Mouse (Mus musculus): Measurements from ENCODE around the gene Golga7b. TPM values are rescaled to one million over a fixed set of nuclear protein-coding genes. Genes with fewer than 3 reads are reported as not detected.
A peak's percentile ranks its signal among the peaks of the same experiment; 100 is the strongest.

Golga7b gene
- total RNA-seq, 2 experiments from 2014 or later: 2.3 to 2.4 TPM

- DNase-seq: no peak
- intact Hi-C loops (cut with DNase I): no loop called here
- no peak overlapping the region for H3K27ac ChIP-seq
- H3K4me3 ChIP-seq: no peak overlapping the region
- TF ChIP-seq CTCF (IDR thresholded peaks at IDR 0.05): no peak
Observed at GRCm38 (mm10) chr19:42256611-42257240, 9.4 kb downstream of the Golga7b start.

- intact Hi-C loops (cut with DNase I): no loop called here
- no peak overlapping the region for H3K4me3 ChIP-seq
- no peak for DNase-seq
- TF ChIP-seq CTCF (IDR thresholded peaks at IDR 0.05): no peak
- no peak overlapping the region for H3K27ac ChIP-seq
Observed at GRCm38 (mm10) chr19:42257241-42257635, 9.9 kb downstream of the Golga7b start.

- intact Hi-C loops (cut with DNase I): no loop called here
- DNase-seq: no peak
- no peak overlapping the region for H3K27ac ChIP-seq
- H3K4me3 ChIP-seq: no peak overlapping the region
- no peak for TF ChIP-seq CTCF (IDR thresholded peaks at IDR 0.05)
Observed at GRCm38 (mm10) chr19:42258031-42258430, 10.7 kb downstream of the Golga7b start.

GRCm38 (mm10) chr19:42258596-42258995, 11.2 kb downstream of the Golga7b start:
- no peak overlapping the region for H3K4me3 ChIP-seq
- DNase-seq: no peak
- no peak for TF ChIP-seq CTCF (IDR thresholded peaks at IDR 0.05)
- no peak overlapping the region for H3K27ac ChIP-seq
- intact Hi-C loops (cut with DNase I): no loop called here

GRCm38 (mm10) chr19:42260486-42260885, 13.1 kb downstream of the Golga7b start:
- Histone ChIP-seq H3K4me3 (no peak overlapping the region), H3K27ac (no peak overlapping the region)
- intact Hi-C loops (cut with DNase I): no loop called here

GRCm38 (mm10) chr19:42263524-42263923, 16.1 kb downstream of the Golga7b start:
- TF ChIP-seq CTCF (IDR thresholded peaks at IDR 0.05): no peak
- Histone ChIP-seq H3K4me3 (no peak overlapping the region), H3K27ac (no peak overlapping the region)
- no peak for DNase-seq
- intact Hi-C loops (cut with DNase I): no loop called here

More at GRCm38 (mm10) chr19:42260486-42260885, 13.1 kb downstream of the Golga7b start:
- no peak for DNase-seq
- no peak for TF ChIP-seq CTCF (IDR thresholded peaks at IDR 0.05)

- DNase-seq: no peak
- Histone ChIP-seq H3K27ac (no peak overlapping the region), H3K4me3 (peak overlapping the region; percentile 53)
- TF ChIP-seq CTCF (IDR thresholded peaks at IDR 0.05): no peak
- intact Hi-C loops (cut with DNase I): no loop called here
Observed at GRCm38 (mm10) chr19:42268337-42268736, 21.0 kb downstream of the Golga7b start.

- DNase-seq: no peak
- no peak for TF ChIP-seq CTCF (IDR thresholded peaks at IDR 0.05)
- H3K27ac ChIP-seq: no peak overlapping the region
- no peak overlapping the region for H3K4me3 ChIP-seq
- intact Hi-C loops (cut with DNase I): no loop called here
Observed at GRCm38 (mm10) chr19:42270119-42270518, 22.7 kb downstream of the Golga7b start.

GRCm38 (mm10) chr19:42271182-42271581, 23.8 kb downstream of the Golga7b start:
- Histone ChIP-seq H3K27ac (no peak overlapping the region), H3K4me3 (no peak overlapping the region)
- DNase-seq: no peak
- intact Hi-C loops (cut with DNase I): no loop called here
- no peak for TF ChIP-seq CTCF (IDR thresholded peaks at IDR 0.05)

GRCm38 (mm10) chr19:42272003-42272963, 24.9 kb downstream of the Golga7b start:
- DNase-seq: peak; percentile 80
- intact Hi-C loops (cut with DNase I): loop anchor here (1.0 kb wide), 1 partner anchor 55 kb away; no protein-coding TSS in a partner anchor
- Histone ChIP-seq H3K4me3 (no peak overlapping the region), H3K27ac (no peak overlapping the region)
- TF ChIP-seq CTCF (IDR thresholded peaks at IDR 0.05): peak; percentile 87

- DNase-seq: no peak
- H3K27ac ChIP-seq: no peak overlapping the region
- no peak overlapping the region for H3K4me3 ChIP-seq
- no peak for TF ChIP-seq CTCF (IDR thresholded peaks at IDR 0.05)
- intact Hi-C loops (cut with DNase I): no loop called here
Observed at GRCm38 (mm10) chr19:42277288-42277687, 29.9 kb downstream of the Golga7b start.

- intact Hi-C loops (cut with DNase I): no loop called here
- TF ChIP-seq CTCF (IDR thresholded peaks at IDR 0.05): no peak
- peak; percentile 68 for DNase-seq
Observed at GRCm38 (mm10) chr19:42278461-42278860, 31.1 kb downstream of the Golga7b start.

GRCm38 (mm10) chr19:42279611-42280010, 32.2 kb downstream of the Golga7b start:
- intact Hi-C loops (cut with DNase I): no loop called here
- TF ChIP-seq CTCF (IDR thresholded peaks at IDR 0.05): no peak
- no peak overlapping the region for H3K4me3 ChIP-seq
- no peak overlapping the region for H3K27ac ChIP-seq
- no peak for DNase-seq

More at GRCm38 (mm10) chr19:42278461-42278860, 31.1 kb downstream of the Golga7b start:
- Histone ChIP-seq H3K4me3 (no peak overlapping the region), H3K27ac (peak overlapping the region; percentile 40; the same call in 1 of the 2 replicates)
